Mouse (Mus musculus): ENCODE data around the gene Olfr693. TPM values are rescaled to one million over a fixed set of nuclear protein-coding genes. Genes with fewer than 3 reads are reported as not detected.

The Olfr693 gene
- total and polyA plus RNA-seq, 2 experiments from 2014 or later: 0.26 TPM; not detected in 1

GRCm38 (mm10) chr7:106640839-106641238 lies 39.5 kb downstream of the Olfr693 start:
- DNase-seq (ENCODE audit: low spot score): no peak
- Histone ChIP-seq H3K27me3 (ENCODE audit: insufficient read depth, low read length) (no peaks in the 10 kb centered on the region), H3K4me3 (ENCODE audit: low read length) (no peak overlapping the region), H3K9ac (replicated peaks; ENCODE audit: low read length) (no peak overlapping the region), H3K36me3 (ENCODE audit: insufficient read depth, low read length) (no peaks in the 10 kb centered on the region), H3K9me3 (ENCODE audit: low read length) (no peaks in the 10 kb centered on the region), H3K4me1 (ENCODE audit: insufficient read depth, low read length) (no peaks in the 10 kb centered on the region), H3K27ac (no peak overlapping the region), H3K4me2 (ENCODE audit: low read depth, low read length) (no peak overlapping the region)
- 76% methylated on average over 1 of the region's 1 CpGs for WGBS
- ATAC-seq: no peak
- no peak for TF ChIP-seq CTCF (IDR thresholded peaks at IDR 0.05; ENCODE audit: low read depth)

DNA sequence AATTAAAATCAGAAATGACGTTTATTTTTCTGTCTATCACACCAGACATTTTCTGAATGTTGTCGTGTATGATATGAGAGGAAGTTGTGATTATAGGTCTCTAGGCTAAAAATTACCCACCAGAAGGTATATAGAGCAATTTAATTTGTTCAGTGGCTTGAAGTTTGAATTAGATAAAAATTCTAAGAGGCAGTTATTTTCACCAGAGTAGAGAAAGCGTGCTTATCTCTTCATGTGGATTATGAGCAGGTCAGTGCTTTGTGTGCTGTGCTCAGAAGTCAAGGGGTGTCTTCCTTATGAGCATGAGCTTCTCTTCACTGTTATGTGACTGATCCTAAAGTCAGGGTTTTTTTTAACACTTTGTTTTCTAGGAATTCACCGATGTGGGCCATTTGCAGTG lies 44.8 kb downstream of the Olfr693 start:
- Histone ChIP-seq H3K9me3 (ENCODE audit: low read length) (no peaks in the 10 kb centered on the region), H3K4me1 (ENCODE audit: insufficient read depth, low read length) (no peaks in the 10 kb centered on the region)

More for the DNA sequence above, 44.8 kb downstream of the Olfr693 start:
- Histone ChIP-seq H3K27me3 (ENCODE audit: insufficient read depth, low read length) (no peaks in the 10 kb centered on the region), H3K4me3 (ENCODE audit: low read length) (no peak overlapping the region), H3K27ac (no peak overlapping the region), H3K4me2 (ENCODE audit: low read depth, low read length) (no peak overlapping the region), H3K9ac (replicated peaks; ENCODE audit: low read length) (no peak overlapping the region), H3K36me3 (ENCODE audit: insufficient read depth, low read length) (no peaks in the 10 kb centered on the region)
- 87% methylated on average over 4 of the region's 4 CpGs for WGBS
- DNase-seq (ENCODE audit: low spot score): no peak
- ATAC-seq: no peak
- TF ChIP-seq CTCF (IDR thresholded peaks at IDR 0.05; ENCODE audit: low read depth): no peak

Other genes starting within 250 kb of the Olfr693 start
- gene Olfr694, start 11.2 kb upstream of the Olfr693 start, total RNA-seq (2014; rRNA removed): not detected in 2 replicates
- not detected in 2 replicates for gene Olfr694, start 11.2 kb upstream of the Olfr693 start, polyA plus RNA-seq (2015; fragmentation: Nextera tagmentation; extraction: Ambion mirVana)
- not detected in 2 replicates for gene Olfr695, start 35.8 kb upstream of the Olfr693 start, total RNA-seq (2014; rRNA removed)
- gene Olfr695, start 35.8 kb upstream of the Olfr693 start, polyA plus RNA-seq (2015; fragmentation: Nextera tagmentation; extraction: Ambion mirVana): not detected in 2 replicates
- gene Olfr697, start 61.9 kb upstream of the Olfr693 start, total RNA-seq (2014; rRNA removed): not detected in 2 replicates
- not detected in 2 replicates for gene Olfr697, start 61.9 kb upstream of the Olfr693 start, polyA plus RNA-seq (2015; fragmentation: Nextera tagmentation; extraction: Ambion mirVana)
- not detected in 2 replicates for gene Olfr698, start 74.8 kb upstream of the Olfr693 start, total RNA-seq (2014; rRNA removed)
- not detected in 2 replicates for gene Olfr698, start 74.8 kb upstream of the Olfr693 start, polyA plus RNA-seq (2015; fragmentation: Nextera tagmentation; extraction: Ambion mirVana)
- not detected in 2 replicates for gene Olfr699, start 112.6 kb upstream of the Olfr693 start, total RNA-seq (2014; rRNA removed)
- gene Olfr699, start 112.6 kb upstream of the Olfr693 start, polyA plus RNA-seq (2015; fragmentation: Nextera tagmentation; extraction: Ambion mirVana): not detected in 2 replicates
- not detected in 2 replicates for gene Olfr700, start 128.2 kb upstream of the Olfr693 start, total RNA-seq (2014; rRNA removed)
- gene Olfr700, start 128.2 kb upstream of the Olfr693 start, polyA plus RNA-seq (2015; fragmentation: Nextera tagmentation; extraction: Ambion mirVana): not detected in 2 replicates
- not detected in 2 replicates for gene Olfr701, start 133.5 kb upstream of the Olfr693 start, total RNA-seq (2014; rRNA removed)
- gene Olfr701, start 133.5 kb upstream of the Olfr693 start, polyA plus RNA-seq (2015; fragmentation: Nextera tagmentation; extraction: Ambion mirVana): not detected in 2 replicates
- not detected in 2 replicates for gene Olfr702, start 153.3 kb upstream of the Olfr693 start, total RNA-seq (2014; rRNA removed)
- not detected in 2 replicates for gene Olfr702, start 153.3 kb upstream of the Olfr693 start, polyA plus RNA-seq (2015; fragmentation: Nextera tagmentation; extraction: Ambion mirVana)
- not detected in 2 replicates for gene Olfr703, start 162.8 kb upstream of the Olfr693 start, total RNA-seq (2014; rRNA removed)
- not detected in 2 replicates for gene Olfr703, start 162.8 kb upstream of the Olfr693 start, polyA plus RNA-seq (2015; fragmentation: Nextera tagmentation; extraction: Ambion mirVana)
- not detected in 2 replicates for gene Olfr704, start 182.6 kb upstream of the Olfr693 start, total RNA-seq (2014; rRNA removed)
- gene Olfr704, start 182.6 kb upstream of the Olfr693 start, polyA plus RNA-seq (2015; fragmentation: Nextera tagmentation; extraction: Ambion mirVana): not detected in 2 replicates
- gene Olfr705, start 196.3 kb upstream of the Olfr693 start, total RNA-seq (2014; rRNA removed): not detected in 2 replicates
- not detected in 2 replicates for gene Olfr705, start 196.3 kb upstream of the Olfr693 start, polyA plus RNA-seq (2015; fragmentation: Nextera tagmentation; extraction: Ambion mirVana)
- gene Olfr706, start 207.6 kb upstream of the Olfr693 start, total RNA-seq (2014; rRNA removed): not detected in 2 replicates
- gene Olfr706, start 207.6 kb upstream of the Olfr693 start, polyA plus RNA-seq (2015; fragmentation: Nextera tagmentation; extraction: Ambion mirVana): not detected in 2 replicates
- gene Olfr707, start 220.7 kb upstream of the Olfr693 start, total RNA-seq (2014; rRNA removed): not detected in 2 replicates
- not detected in 2 replicates for gene Olfr707, start 220.7 kb upstream of the Olfr693 start, polyA plus RNA-seq (2015; fragmentation: Nextera tagmentation; extraction: Ambion mirVana)
- gene Olfr1532-ps1, start 227.4 kb upstream of the Olfr693 start, total RNA-seq (2014; rRNA removed): not detected in 2 replicates
- not detected in 2 replicates for gene Olfr1532-ps1, start 227.4 kb upstream of the Olfr693 start, polyA plus RNA-seq (2015; fragmentation: Nextera tagmentation; extraction: Ambion mirVana)